In genomic region chr7:34714848-34715460, GRCm38 (mm10) we compare ENCODE assay signal across 12 mouse cellular contexts. TPM values are rescaled to one million over a fixed set of nuclear protein-coding genes. Genes with fewer than 3 reads are reported as not detected.
A peak's percentile ranks its signal among the peaks of the same experiment; 100 is the strongest.
DNase-seq lines count a peak whose midpoint lies in the region; ATAC-seq lines count a peak whose summit lies in the region.
"Had no signal": no experiment of that assay in that cellular context is flagged by ENCODE, and none has a peak within 500 bp of the region (broad histone marks: within the 10 kb centered on the region; RNA-seq: fewer than 3 reads in every experiment).

No protein-coding gene starts in this region.

- H3K9ac ChIP-seq in midbrain, embryonic 13.5 days (replicated peaks), result no peak overlapping the region
- no peak overlapping the region for H3K9ac ChIP-seq in midbrain, embryonic 11.5 days (ENCODE audit: low read length)
- no peak overlapping the region for H3K9ac ChIP-seq in kidney, embryonic 15.5 days
- H3K9ac ChIP-seq in limb, embryonic 15.5 days, result no peak overlapping the region
- H3K9ac ChIP-seq: heart, embryonic 13.5 days; liver, embryonic 14.5 days had no signal

- ATAC-seq in midbrain, embryonic 13.5 days, result no peak
- ATAC-seq in midbrain, embryonic 11.5 days (ENCODE audit: low FRiP score), result no peak
- peak; percentile 82 for ATAC-seq in kidney, embryonic 15.5 days (replicated peaks; ENCODE audit: low FRiP score)
- ATAC-seq in limb, embryonic 15.5 days (ENCODE audit: insufficient number of reproducible peaks, low FRiP score, low TSS enrichment, low read depth), result peak; percentile 33; the same call in 1 of the 2 replicates
- no peak for ATAC-seq in monocyte, adult 5-6 weeks (replicated peaks; ENCODE audit: insufficient number of reproducible peaks, low FRiP score, low TSS enrichment, poor library complexity, severe bottlenecking)
- ATAC-seq: activated CD4-positive, CD25-positive, alpha-beta regulatory T cell, adult 4 months had no signal

- no peaks in the 10 kb centered on the region for H3K36me3 ChIP-seq in midbrain, embryonic 13.5 days
- no peaks in the 10 kb centered on the region for H3K36me3 ChIP-seq in midbrain, embryonic 11.5 days (ENCODE audit: control insufficient read depth, insufficient read depth, low read length)
- no peaks in the 10 kb centered on the region for H3K36me3 ChIP-seq in kidney, embryonic 15.5 days
- no peaks in the 10 kb centered on the region for H3K36me3 ChIP-seq in limb, embryonic 15.5 days
- H3K36me3 ChIP-seq: heart, embryonic 13.5 days had no signal

- no peaks in the 10 kb centered on the region for H3K9me3 ChIP-seq in midbrain, embryonic 13.5 days
- no peaks in the 10 kb centered on the region for H3K9me3 ChIP-seq in midbrain, embryonic 11.5 days (ENCODE audit: control insufficient read depth, low read length)
- no peaks in the 10 kb centered on the region for H3K9me3 ChIP-seq in kidney, embryonic 15.5 days (replicated peaks)
- H3K9me3 ChIP-seq in limb, embryonic 15.5 days, result no peaks in the 10 kb centered on the region
- H3K9me3 ChIP-seq: heart, embryonic 13.5 days had no signal

- H3K27me3 ChIP-seq in midbrain, embryonic 13.5 days, result no peaks in the 10 kb centered on the region
- H3K27me3 ChIP-seq in midbrain, embryonic 11.5 days (ENCODE audit: control insufficient read depth, insufficient read depth, low read length), result no peaks in the 10 kb centered on the region
- H3K27me3 ChIP-seq in kidney, embryonic 15.5 days, result peaks cover 6% of the 10 kb centered on the region; the same call in 1 of the 2 replicates
- peaks cover 14% of the 10 kb centered on the region; the same call in 1 of the 2 replicates for H3K27me3 ChIP-seq in limb, embryonic 15.5 days

- H3K4me3 ChIP-seq in midbrain, embryonic 13.5 days (replicated peaks), result no peak overlapping the region
- H3K4me3 ChIP-seq in midbrain, embryonic 11.5 days (ENCODE audit: low read depth, low read length), result no peak overlapping the region
- H3K4me3 ChIP-seq in kidney, embryonic 15.5 days (replicated peaks), result no peak overlapping the region
- H3K4me3 ChIP-seq in limb, embryonic 15.5 days, result no peak overlapping the region
- H3K4me3 ChIP-seq: heart, embryonic 13.5 days had no signal

- no peak for DNase-seq in midbrain, embryonic 11.5 days (ENCODE audit: low spot score, missing footprints)
- peak; percentile 50 for DNase-seq in fat pad, adult 2 months (ENCODE audit: extremely low read depth, low read depth, low spot score)
- DNase-seq in spleen, adult 18-20 months, result no peak
- no peak for DNase-seq in layer of hippocampus, adult 9-10 months (ENCODE audit: low spot score)
- DNase-seq: right cerebral cortex, postnatal 25 days had no signal

- H3K4me1 ChIP-seq in midbrain, embryonic 13.5 days (replicated peaks), result peaks cover 38% of the 10 kb centered on the region
- H3K4me1 ChIP-seq in midbrain, embryonic 11.5 days (ENCODE audit: control insufficient read depth, insufficient read depth, low read length), result peaks cover 12% of the 10 kb centered on the region
- H3K4me1 ChIP-seq in kidney, embryonic 15.5 days, result peaks cover 26% of the 10 kb centered on the region
- H3K4me1 ChIP-seq in limb, embryonic 15.5 days, result peaks cover 27% of the 10 kb centered on the region

- H3K4me2 ChIP-seq in midbrain, embryonic 13.5 days (replicated peaks), result no peak overlapping the region
- no peak overlapping the region for H3K4me2 ChIP-seq in midbrain, embryonic 11.5 days
- H3K4me2 ChIP-seq in kidney, embryonic 15.5 days, result no peak overlapping the region
- 0 out of 2 replicates have a peak overlapping the region, but pooled peaks have one; percentile 7 for H3K4me2 ChIP-seq in limb, embryonic 15.5 days
- H3K4me2 ChIP-seq: heart, embryonic 13.5 days had no signal

- 67% methylated on average over 11 of the region's 11 CpGs for WGBS in midbrain, embryonic 13.5 days
- WGBS in midbrain, embryonic 11.5 days, result 69% methylated on average over 11 of the region's 11 CpGs
- 39% methylated on average over 11 of the region's 11 CpGs for WGBS in kidney, embryonic 15.5 days
- 32% methylated on average over 11 of the region's 11 CpGs for WGBS in limb, embryonic 15.5 days

- 0 out of 2 replicates have a peak overlapping the region, but pooled peaks have one; percentile 5 for H3K27ac ChIP-seq in midbrain, embryonic 13.5 days
- no peak overlapping the region for H3K27ac ChIP-seq in midbrain, embryonic 11.5 days (ENCODE audit: low read depth, low read length)
- H3K27ac ChIP-seq in kidney, embryonic 15.5 days, result peak overlapping the region; percentile 81
- H3K27ac ChIP-seq in limb, embryonic 15.5 days, result peak overlapping the region; percentile 34
- H3K27ac ChIP-seq: heart, embryonic 13.5 days; liver, embryonic 14.5 days had no signal

RNA-seq across cellular contexts. Expression of gene Kctd15, which starts 58.4 kb away (rescaled TPM):
- 35.2 and 42.8 TPM in 2 replicates for polyA plus RNA-seq in midbrain, embryonic 13.5 days (2015; fragmentation: Nextera tagmentation; extraction: Ambion mirVana)
- 13.6 and 15.9 TPM in 2 replicates for polyA plus RNA-seq in midbrain, embryonic 11.5 days (2014; fragmentation: Nextera tagmentation; extraction: Ambion mirVana)
- 33.4 and 37.0 TPM in 2 replicates for polyA plus RNA-seq in kidney, embryonic 15.5 days (2015; fragmentation: Nextera tagmentation; extraction: Ambion mirVana)
- 29.4 and 32.6 TPM in 2 replicates for polyA plus RNA-seq in limb, embryonic 15.5 days (2015; fragmentation: Nextera tagmentation; extraction: Ambion mirVana)
- 0.48 to 1.8 TPM (median 1.1 TPM) in 3 replicates for total RNA-seq in monocyte, adult 5-6 weeks (2017)
- polyA plus RNA-seq: activated CD4-positive, CD25-positive, alpha-beta regulatory T cell, adult 4 months had no signal

Comparison
In these comparisons a context has a peak if more than half of its experiments do, and no peak if none do; other contexts are left out.
1. ATAC-seq: peak in kidney, embryonic 15.5 days (single experiment) and limb, embryonic 15.5 days (single experiment); none in midbrain, embryonic 13.5 days (single experiment), midbrain, embryonic 11.5 days (single experiment) and monocyte, adult 5-6 weeks (single experiment).